Mouse (Mus musculus): ENCODE results near the gene Cst3.

DNA sequence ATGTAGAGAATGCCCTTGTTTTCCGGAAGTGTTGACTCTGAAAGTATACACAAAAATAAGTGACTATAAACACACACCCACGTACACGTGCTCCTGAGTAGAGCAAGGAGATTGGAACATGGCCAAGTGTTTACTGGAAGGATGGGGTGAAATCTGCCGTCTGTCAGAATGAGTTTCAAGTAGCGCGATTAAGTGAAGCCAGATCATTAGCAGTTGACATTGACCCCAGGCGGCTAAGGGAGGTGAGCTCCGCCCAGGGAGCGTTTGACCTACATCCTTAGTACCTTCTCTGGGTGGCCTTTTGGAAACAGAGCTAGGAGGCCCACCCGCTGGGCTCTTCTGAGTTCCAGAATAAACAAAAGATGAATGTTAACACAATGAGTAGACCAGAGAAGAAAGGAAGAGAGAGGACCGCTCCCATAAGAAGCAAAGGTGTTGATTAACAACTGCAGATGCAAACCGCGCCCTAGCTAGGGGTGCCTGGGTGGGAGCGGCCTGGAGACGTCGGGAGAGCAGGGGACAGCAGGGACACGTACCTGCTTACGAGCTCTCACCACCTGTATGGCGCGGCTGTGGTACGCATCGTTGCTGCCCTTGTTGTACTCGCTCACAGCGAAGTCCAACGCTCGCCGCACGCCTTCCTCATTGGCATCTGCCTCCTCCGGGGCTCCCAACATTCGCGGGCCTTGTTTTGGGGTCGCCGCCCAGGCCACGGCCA, 716 bp downstream of the Cst3 start:
- TF ChIP-seq CTCF (IDR thresholded peaks at IDR 0.05; ENCODE audit: low read depth), result no peak
- no peak for TF ChIP-seq EP300 (optimal IDR thresholded peaks at IDR 0.05)

Measured in stomach, postnatal 0 days (tissue).